Mouse (Mus musculus) activated CD4-positive, CD25-positive, alpha-beta regulatory T cell, adult 4 months (primary cell): ENCODE data around the gene Pde10a. TPM values are rescaled to one million over a fixed set of nuclear protein-coding genes. Genes with fewer than 3 reads are reported as not detected.

Source experiments
- ATAC-seq: one replicate; pipeline ENCODE4 v1.8.0; 2017
- polyA plus RNA-seq, 2 experiments: library from polyadenylated mRNA; unstranded; fragments of 100-300 nt; shearing (Covaris generic); gene quantifications; one replicate each; pipeline ENCODE4 v1.2.1; 2017

Pde10a gene
- polyA plus RNA-seq, 2 experiments from 2014 or later = not detected

- ATAC-seq = no peak
Observed at GRCm38 (mm10) chr17:8525971-8526740, 984 bp downstream of the Pde10a start.

DNA sequence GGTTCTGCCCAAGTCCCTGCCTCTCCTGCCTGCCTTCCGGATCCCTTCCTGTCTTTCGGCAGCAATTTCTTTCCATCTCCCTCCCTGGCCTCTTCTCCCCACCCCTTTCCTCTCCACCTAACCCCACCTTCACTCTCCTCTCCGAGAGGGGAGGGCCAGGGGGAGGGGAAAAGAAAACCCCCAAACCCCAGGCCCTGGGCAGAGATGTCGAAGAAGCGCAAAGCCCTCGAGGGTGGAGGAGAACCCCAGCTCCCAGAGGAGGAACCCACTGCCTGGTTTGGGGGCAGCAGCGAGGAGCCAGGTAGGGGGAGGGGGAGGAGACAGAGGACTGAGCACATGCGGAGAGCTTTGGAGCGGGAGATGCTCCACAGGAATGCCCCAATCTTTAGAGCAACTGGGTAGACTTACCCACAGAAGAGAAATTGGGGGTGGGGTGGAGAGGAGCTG, 1.7 kb downstream of the Pde10a start:
- ATAC-seq = no peak

- ATAC-seq = no peak
Observed at GRCm38 (mm10) chr17:8528641-8529040, 3.5 kb downstream of the Pde10a start.

DNA sequence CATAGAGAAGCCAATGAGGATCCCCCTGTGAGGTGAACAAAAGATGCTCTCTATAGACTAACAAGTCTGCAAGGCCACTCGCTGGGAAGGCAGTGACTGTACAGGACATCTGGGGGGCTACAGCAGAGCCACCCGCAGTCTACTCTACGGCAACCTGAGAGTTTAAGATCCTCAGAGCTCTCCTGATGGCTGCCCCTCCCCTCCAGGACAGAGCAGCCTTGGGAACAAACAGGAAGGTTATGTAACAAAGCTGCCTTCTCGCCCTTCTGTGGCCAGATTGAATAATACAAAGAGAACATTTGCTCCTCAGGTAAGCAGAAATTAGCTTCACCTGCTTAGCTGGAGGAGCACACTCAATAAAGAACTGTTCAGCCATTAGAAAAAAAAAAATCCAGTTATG, 7.4 kb downstream of the Pde10a start:
- no peak for ATAC-seq

DNA sequence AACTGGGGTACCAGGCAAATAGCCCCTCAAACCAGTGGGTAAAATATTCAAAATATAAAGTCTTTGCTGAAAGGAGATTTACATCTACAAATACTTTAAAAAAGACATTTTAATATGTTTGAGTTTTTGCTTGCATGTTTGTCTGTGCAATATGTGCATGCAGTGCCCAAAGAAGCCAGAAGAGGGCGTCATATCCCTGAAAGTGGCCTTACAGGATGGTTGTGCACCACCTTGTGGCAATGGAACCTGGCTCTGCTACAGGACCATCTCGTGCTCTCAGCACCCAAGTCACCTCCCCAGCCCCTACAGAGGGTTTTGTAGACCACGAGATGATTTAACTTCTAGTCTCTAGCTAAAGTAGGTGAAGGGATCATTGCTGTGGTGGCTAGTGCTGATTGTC, 8.7 kb downstream of the Pde10a start:
- no peak for ATAC-seq

GRCm38 (mm10) chr17:8536522-8536921, 11.3 kb downstream of the Pde10a start:
- ATAC-seq = no peak

DNA sequence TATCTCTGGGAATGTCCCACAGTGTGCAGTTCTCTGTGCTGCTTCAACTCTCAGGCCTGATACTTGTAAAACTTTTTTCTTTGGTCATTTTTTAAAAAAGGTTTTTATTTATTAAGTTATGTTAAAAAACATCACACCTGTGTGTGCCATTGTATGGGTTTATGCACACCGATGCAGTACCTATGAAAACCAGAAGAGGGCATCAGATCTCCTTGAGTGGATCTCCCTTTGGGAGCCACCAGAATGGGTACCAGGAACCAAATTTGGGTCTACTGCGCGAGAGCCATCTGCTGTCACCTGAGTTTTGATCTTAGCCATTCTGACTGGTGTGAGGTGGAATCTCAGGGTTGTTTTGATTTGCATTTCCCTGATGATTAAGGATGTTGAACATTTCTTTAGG, 12.9 kb downstream of the Pde10a start:
- no peak for ATAC-seq

GRCm38 (mm10) chr17:8541974-8542538, 16.9 kb downstream of the Pde10a start:
- ATAC-seq = no peak

DNA sequence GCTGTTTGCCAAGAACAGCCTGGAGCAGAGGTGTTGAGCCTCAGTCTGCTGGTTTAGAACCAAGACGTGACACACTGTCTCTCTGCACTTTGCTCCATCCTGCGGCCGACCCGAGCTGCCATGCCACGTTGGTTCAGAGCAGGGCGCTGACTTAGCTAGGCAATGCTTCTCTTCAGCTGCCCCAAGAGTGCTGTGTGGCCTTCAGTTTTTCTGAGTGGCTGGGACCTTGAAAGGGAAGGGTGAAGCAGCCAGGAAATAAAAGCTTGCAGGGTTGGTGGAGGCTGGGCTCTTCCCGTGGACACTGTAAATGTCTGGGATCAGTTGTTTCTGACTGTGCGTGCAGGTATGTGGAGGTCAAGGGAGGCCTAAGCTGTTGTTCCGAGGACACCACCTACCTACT, 21.2 kb downstream of the Pde10a start:
- ATAC-seq = no peak

GRCm38 (mm10) chr17:8548733-8549132, 23.6 kb downstream of the Pde10a start:
- ATAC-seq = no peak

- ATAC-seq = no peak
Observed at GRCm38 (mm10) chr17:8551641-8552040, 26.5 kb downstream of the Pde10a start.

DNA sequence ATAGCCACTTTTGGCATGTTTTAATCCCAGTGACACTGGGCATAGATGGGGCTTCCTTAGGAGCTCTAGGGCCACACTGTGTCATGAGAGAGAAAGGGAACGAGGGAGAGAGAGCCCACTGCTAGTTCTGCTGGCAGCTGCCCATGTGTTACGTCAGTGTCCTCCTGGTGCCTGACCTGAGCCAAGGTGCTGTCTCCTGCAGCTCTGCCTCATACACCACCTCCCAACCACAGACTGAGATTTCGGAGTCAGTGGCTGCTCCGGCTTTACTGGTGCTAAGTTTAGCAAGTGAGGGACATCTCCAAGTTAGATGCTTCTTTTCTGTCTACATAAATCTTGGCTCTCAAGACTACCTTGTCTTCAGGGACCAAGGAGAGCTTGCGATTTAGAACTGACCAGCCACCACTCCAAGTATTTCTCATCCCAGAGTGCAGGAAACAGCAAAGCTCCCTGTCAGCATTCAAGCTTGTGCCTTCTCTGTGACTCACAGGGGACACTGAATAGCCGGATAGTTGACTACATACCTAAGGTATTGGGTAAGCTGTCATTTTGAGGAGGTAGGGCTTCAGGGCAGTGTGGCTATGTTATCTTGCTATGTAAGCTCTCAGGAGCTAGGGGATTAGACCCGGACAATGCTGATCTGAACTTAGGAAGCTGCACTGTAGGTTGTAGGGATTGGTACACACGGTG, 27.3 kb downstream of the Pde10a start:
- ATAC-seq = no peak

DNA sequence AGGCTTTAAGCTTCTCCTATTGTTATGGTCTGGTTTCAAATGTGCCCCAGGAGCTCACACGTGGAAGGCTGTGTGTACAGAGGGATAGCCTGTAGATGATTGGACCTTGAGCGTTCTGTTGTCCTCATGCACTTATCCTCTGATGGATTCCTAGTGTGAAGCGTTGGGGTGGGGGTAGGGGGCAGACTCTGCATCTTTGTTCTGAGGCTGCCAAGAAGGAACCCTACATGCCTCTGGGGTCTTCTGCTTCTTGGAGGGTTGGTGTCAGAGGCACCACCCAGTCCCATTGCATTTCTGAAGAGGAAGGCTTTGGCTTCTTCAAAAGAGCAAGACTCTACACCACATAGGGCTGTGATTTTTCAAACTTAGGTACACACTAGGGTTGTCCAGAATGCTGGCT, 28.4 kb downstream of the Pde10a start:
- ATAC-seq = no peak

GRCm38 (mm10) chr17:8554219-8554618, 29.0 kb downstream of the Pde10a start:
- no peak for ATAC-seq

GRCm38 (mm10) chr17:8555785-8556184, 30.6 kb downstream of the Pde10a start:
- ATAC-seq = no peak

DNA sequence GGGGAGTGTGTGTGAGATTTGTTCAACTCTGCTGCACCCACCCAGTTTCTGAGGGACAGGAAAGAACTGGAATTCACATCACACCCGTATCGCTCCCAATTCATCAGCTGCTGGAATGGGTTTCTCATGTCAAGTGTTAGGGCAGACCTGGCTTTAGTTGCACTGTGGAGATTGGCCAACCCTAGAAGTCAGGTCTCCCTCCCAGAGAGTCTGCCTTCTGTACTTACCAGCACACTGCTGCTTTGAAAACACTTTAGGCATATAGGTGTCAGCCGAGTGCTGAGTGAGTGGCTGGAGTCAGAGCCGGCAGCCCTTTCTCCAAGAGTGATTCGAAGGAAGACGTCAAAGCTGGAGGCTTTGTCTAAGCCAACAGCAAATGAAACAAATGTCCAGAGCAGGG, 31.1 kb downstream of the Pde10a start:
- no peak for ATAC-seq

- no peak for ATAC-seq
Observed at GRCm38 (mm10) chr17:8557926-8558325, 32.8 kb downstream of the Pde10a start.

DNA sequence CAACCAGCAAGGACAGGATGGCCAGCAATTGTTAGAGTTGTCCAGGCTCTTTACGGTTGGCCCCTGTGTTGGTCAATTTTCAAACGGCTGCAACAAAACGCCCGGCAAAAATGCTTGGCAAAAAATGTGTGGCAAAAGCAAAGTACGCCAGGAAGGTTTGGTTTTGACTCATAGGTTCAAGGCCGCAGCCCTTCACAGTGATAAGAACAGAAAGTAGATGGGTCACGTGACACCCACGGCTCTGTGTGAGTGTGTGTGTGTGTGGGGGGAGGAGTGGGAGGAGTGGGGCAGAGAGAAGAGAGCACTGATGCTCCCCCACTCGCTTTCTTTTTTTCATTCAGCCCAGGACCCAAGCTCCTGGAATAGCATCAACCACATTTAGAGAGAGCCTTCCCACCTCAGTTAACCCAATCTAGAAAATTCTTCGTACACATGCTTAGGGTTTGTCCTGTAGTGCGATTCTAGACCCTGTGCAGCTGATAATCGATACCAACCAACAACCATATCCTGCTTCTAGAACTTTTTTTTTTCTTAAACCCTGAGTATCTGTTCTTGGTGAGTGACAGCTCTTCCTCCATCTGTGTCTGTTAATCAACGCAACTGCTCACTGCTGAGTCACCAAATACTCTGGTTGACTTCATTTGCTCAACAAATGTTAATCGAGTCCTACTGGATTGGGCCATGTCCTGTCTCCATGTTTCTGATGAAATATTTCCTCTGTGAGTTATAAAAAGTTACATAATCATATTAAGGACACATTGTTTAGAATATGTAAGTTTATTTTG, 37.1 kb downstream of the Pde10a start:
- peak; percentile 81 for ATAC-seq

GRCm38 (mm10) chr17:8562886-8563280, 37.7 kb downstream of the Pde10a start:
- ATAC-seq = peak; percentile 26

GRCm38 (mm10) chr17:8566850-8567249, 41.7 kb downstream of the Pde10a start, which contains the start of gene Gm17087:
Gene Gm17087 (minus strand): TSS chr17:8566950.
- no peak for ATAC-seq

DNA sequence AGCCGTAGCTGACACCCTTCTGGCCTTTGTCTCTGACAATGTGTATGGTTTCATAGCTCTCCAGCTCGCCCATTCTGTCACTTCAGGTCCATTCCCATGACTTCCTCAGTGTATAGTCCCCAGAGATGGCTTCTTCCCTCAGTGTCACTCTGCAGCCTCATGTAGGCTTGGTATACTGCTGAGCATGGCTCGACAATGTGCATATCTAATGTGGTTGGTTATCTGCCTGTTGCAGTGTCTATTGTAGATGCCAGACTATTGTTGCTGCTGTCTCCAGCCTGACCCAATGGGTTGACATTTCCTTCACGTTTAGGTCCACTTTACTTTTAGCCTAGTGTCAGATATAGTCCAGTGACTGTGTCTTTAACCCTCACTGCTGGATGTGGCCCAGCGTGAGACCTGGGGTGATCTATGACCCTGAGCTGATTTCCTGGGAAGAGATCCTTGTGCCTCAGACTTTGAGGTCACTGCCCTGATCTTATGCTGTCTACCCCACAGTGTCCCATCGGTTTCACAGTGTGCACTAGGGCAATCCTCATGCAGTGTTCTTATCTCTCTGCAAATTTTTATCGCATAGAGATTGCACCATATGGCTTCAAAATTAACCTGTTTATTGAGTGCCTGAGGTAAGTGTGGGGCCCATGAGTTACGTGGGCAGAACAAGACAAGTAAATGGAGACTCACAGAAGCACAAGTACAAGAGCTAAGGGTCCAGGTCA, 48.5 kb downstream of the Pde10a start:
- no peak for ATAC-seq

DNA sequence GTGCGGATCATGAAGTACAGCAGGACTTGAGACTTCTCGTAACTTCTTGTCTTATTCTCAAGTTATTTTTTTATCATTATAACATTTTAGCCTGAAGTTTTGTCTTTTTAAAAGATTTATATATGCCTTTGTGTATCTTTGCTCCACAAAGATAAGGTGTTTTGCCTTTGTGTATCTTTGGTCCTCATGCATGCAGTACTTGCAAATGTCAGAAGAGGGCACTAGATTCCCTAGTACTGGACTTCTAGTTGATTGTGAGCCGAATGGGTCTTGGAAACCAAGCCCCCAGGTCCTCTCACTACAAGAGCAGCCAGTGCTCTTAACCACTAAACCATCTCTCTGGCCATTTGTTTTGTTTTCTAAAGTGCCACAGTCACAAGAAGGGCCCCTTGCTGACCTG, 55.2 kb downstream of the Pde10a start:
- ATAC-seq = no peak
